Mouse (Mus musculus): ENCODE data around the gene Pxylp1. TPM values are rescaled to one million over a fixed set of nuclear protein-coding genes. Genes with fewer than 3 reads are reported as not detected.

The Pxylp1 gene
- total and polyA plus RNA-seq, 3 experiments = 7.8 to 10.1 (median 8.3) TPM

- Histone ChIP-seq H3K9ac (ENCODE audit: insufficient read depth, low read depth) (no peak overlapping the region), H3K27ac (ENCODE audit: insufficient read depth, low read depth) (peak overlapping the region; percentile 31; the same call in 1 of the 2 replicates), H3K36me3 (replicated peaks in 1 of 2; ENCODE audit: control insufficient read depth in 1 of 2, insufficient read depth in 1 of 2, low read length in 1 of 2) (peaks cover 0 to 7% of the 10 kb centered on the region in 2 experiments), H3K27me3 (replicated peaks) (no peaks in the 10 kb centered on the region), H3K4me1 (ENCODE audit: control insufficient read depth in 1 of 2, insufficient read depth in 2 of 2) (peaks cover 38 to 98% of the 10 kb centered on the region in 2 experiments), H3K9me3 (replicated peaks; ENCODE audit: low read length) (no peaks in the 10 kb centered on the region), H3K4me3 (replicated peaks in 1 of 3; ENCODE audit: low read depth in 2 of 3, low read length in 2 of 3, poor library complexity in 1 of 3) (peak overlapping the region in 1 of 3 experiments; percentile 25), H3K4me2 (ENCODE audit: insufficient read depth, low read depth, poor library complexity, severe bottlenecking) (no peak overlapping the region), H3K79me2 (replicated peaks; ENCODE audit: control insufficient read depth, extremely low read depth, insufficient read depth, poor library complexity, severe bottlenecking) (no peaks in the 10 kb centered on the region)
- dilution Hi-C loops (cut with MboI; ENCODE audit: extremely low pct_ligation_motif_present, extremely low pct_unique_long_range_greater_than_20kb, low sequenced_read_pairs) (no loop called here), in situ Hi-C loops (cut with MboI; ENCODE audit: low pct_ligation_motif_present, low pct_unique_long_range_greater_than_20kb, low sequenced_read_pairs) (no loop called here)
- peak; percentile 18; the same call in 1 of the 2 replicates for TF ChIP-seq ZNF384 (IDR thresholded peaks at IDR 0.05; ENCODE audit: low read depth, low read length)
- no peak for TF ChIP-seq MAX (IDR thresholded peaks at IDR 0.05; ENCODE audit: low read length)
- TF ChIP-seq POLR2AphosphoS2 (IDR thresholded peaks at IDR 0.05; ENCODE audit: low read depth, low read length) = no peak
- TF ChIP-seq JUN (IDR thresholded peaks at IDR 0.05; ENCODE audit: insufficient read depth, low read depth, low read length) = 0 out of 2 replicates have a peak, but pooled peaks have one; percentile 2
- no peak for TF ChIP-seq ZC3H11A (IDR thresholded peaks at IDR 0.05; ENCODE audit: low read depth, low read length)
- TF ChIP-seq MAFK (IDR thresholded peaks at IDR 0.05; ENCODE audit: insufficient replicate concordance, low read length) = no peak
- TF ChIP-seq RAD21 (IDR thresholded peaks at IDR 0.05; ENCODE audit: low read depth, low read length) = no peak
- TF ChIP-seq ETS1 (conservative IDR thresholded peaks at IDR 0.05; ENCODE audit: low read depth, low read length) = peak; percentile 65
- TF ChIP-seq IRF4 (IDR thresholded peaks at IDR 0.05; ENCODE audit: low read depth, low read length) = peak; percentile 20; the same call in 1 of the 2 replicates
- TF ChIP-seq TCF12 (IDR thresholded peaks at IDR 0.05; ENCODE audit: low read depth, low read length) = no peak
- peak; percentile 67 for TF ChIP-seq EP300 (IDR thresholded peaks at IDR 0.05; ENCODE audit: low read length)
- peak; percentile 90 for TF ChIP-seq BHLHE40 (IDR thresholded peaks at IDR 0.05; ENCODE audit: low read depth, low read length)
- TF ChIP-seq UBTF (IDR thresholded peaks at IDR 0.05; ENCODE audit: low read depth, low read length) = no peak
- DNase-seq (ENCODE audit: extremely low read depth) = peak; percentile 44
These were observed 31.9 kb downstream of the Pxylp1 start for GRCm38 (mm10) chr9:96860380-96861091.

- H3K27ac ChIP-seq (ENCODE audit: insufficient read depth, low read depth) = peak overlapping the region; percentile 65; the same call in 1 of the 2 replicates
- DNase-seq (ENCODE audit: extremely low read depth) = peak; percentile 49
- H3K9me3 ChIP-seq (replicated peaks; ENCODE audit: low read length) = no peaks in the 10 kb centered on the region
- peaks cover 38 to 100% of the 10 kb centered on the region in 2 experiments for H3K4me1 ChIP-seq (ENCODE audit: control insufficient read depth in 1 of 2, insufficient read depth in 2 of 2)
- H3K36me3 ChIP-seq (replicated peaks in 1 of 2; ENCODE audit: control insufficient read depth in 1 of 2, insufficient read depth in 1 of 2, low read length in 1 of 2) = peaks cover 0 to 9% of the 10 kb centered on the region in 2 experiments
- H3K4me2 ChIP-seq (ENCODE audit: insufficient read depth, low read depth, poor library complexity, severe bottlenecking) = peak overlapping the region; percentile 17
- no peak overlapping the region; the same call in 1 of the 2 replicates for H3K9ac ChIP-seq (ENCODE audit: insufficient read depth, low read depth)
- no peaks in the 10 kb centered on the region for H3K79me2 ChIP-seq (replicated peaks; ENCODE audit: control insufficient read depth, extremely low read depth, insufficient read depth, poor library complexity, severe bottlenecking)
- in situ Hi-C loops (cut with MboI; ENCODE audit: low pct_ligation_motif_present, low pct_unique_long_range_greater_than_20kb, low sequenced_read_pairs) (no loop called here), dilution Hi-C loops (cut with MboI; ENCODE audit: extremely low pct_ligation_motif_present, extremely low pct_unique_long_range_greater_than_20kb, low sequenced_read_pairs) (no loop called here)
- no peaks in the 10 kb centered on the region for H3K27me3 ChIP-seq (replicated peaks)
- H3K4me3 ChIP-seq (replicated peaks in 1 of 3; ENCODE audit: low read depth in 2 of 3, low read length in 2 of 3, poor library complexity in 1 of 3) = no peak overlapping the region
- TF ChIP-seq POLR2A (IDR thresholded peaks at IDR 0.05; ENCODE audit: low read depth, low read length) (0 out of 2 replicates have a peak, but pooled peaks have one; percentile 22), MAZ (IDR thresholded peaks at IDR 0.05; ENCODE audit: low read depth, low read length) (peak; percentile 70; the same call in 1 of the 2 replicates), SIN3A (IDR thresholded peaks at IDR 0.05; ENCODE audit: low read length) (peak; percentile 76), IRF4 (IDR thresholded peaks at IDR 0.05; ENCODE audit: low read depth, low read length) (peak; percentile 50; the same call in 1 of the 2 replicates), ZMIZ1 (IDR thresholded peaks at IDR 0.05; ENCODE audit: low read depth, low read length) (no peak), HCFC1 (IDR thresholded peaks at IDR 0.05; ENCODE audit: low read depth, low read length) (no peak), TBP (conservative IDR thresholded peaks at IDR 0.05; ENCODE audit: low read depth, low read length) (0 out of 2 replicates have a peak, but pooled peaks have one; percentile 35), MEF2A (IDR thresholded peaks at IDR 0.05; ENCODE audit: borderline replicate concordance, low read depth, low read length) (peak; percentile 70), MAX (IDR thresholded peaks at IDR 0.05; ENCODE audit: low read length) (no peak), KAT2A (IDR thresholded peaks at IDR 0.05; ENCODE audit: insufficient replicate concordance, low read length) (no peak), ZKSCAN1 (IDR thresholded peaks at IDR 0.05; ENCODE audit: borderline replicate concordance, low read depth, low read length) (no peak), BHLHE40 (IDR thresholded peaks at IDR 0.05; ENCODE audit: low read depth, low read length) (peak; percentile 44), CHD2 (IDR thresholded peaks at IDR 0.05; ENCODE audit: low read length) (peak; percentile 45), MXI1 (IDR thresholded peaks at IDR 0.05; ENCODE audit: low read depth, low read length) (peak; percentile 42; the same call in 1 of the 2 replicates), UBTF (IDR thresholded peaks at IDR 0.05; ENCODE audit: low read depth, low read length) (no peak), ZNF384 (IDR thresholded peaks at IDR 0.05; ENCODE audit: low read depth, low read length) (no peak), SMC3 (IDR thresholded peaks at IDR 0.05; ENCODE audit: low read depth, low read length) (no peak), CTCF (conservative IDR thresholded peaks at IDR 0.05 in 1 of 2, IDR thresholded peaks at IDR 0.05 in 1 of 2; ENCODE audit: low read depth in 2 of 2, low read length in 2 of 2) (no peak), USF1 (IDR thresholded peaks at IDR 0.05; ENCODE audit: low read depth, low read length) (no peak), EP300 (IDR thresholded peaks at IDR 0.05; ENCODE audit: low read length) (peak; percentile 73; the same call in 1 of the 2 replicates), E2F4 (IDR thresholded peaks at IDR 0.05; ENCODE audit: insufficient replicate concordance, low read depth, low read length) (no peak), RCOR1 (conservative IDR thresholded peaks at IDR 0.05; ENCODE audit: low read depth, low read length) (no peak), ETS1 (conservative IDR thresholded peaks at IDR 0.05; ENCODE audit: low read depth, low read length) (peak; percentile 85), ZC3H11A (IDR thresholded peaks at IDR 0.05; ENCODE audit: low read depth, low read length) (no peak), JUN (IDR thresholded peaks at IDR 0.05; ENCODE audit: insufficient read depth, low read depth, low read length) (no peak)
These were observed 33.4 kb downstream of the Pxylp1 start for GRCm38 (mm10) chr9:96859027-96859426.
